Mouse (Mus musculus) erythroblast, embryonic 14.5 days (primary cell): Measurements from ENCODE around the gene Cenps.

ENCODE experiments used
- GATA1 ChIP-seq: IDR thresholded peaks from 2 replicates; pipeline ENCODE4 v1.6.1; 2012; ENCODE audit warnings: low read length, inconsistent platforms, mixed read lengths
- TAL1 ChIP-seq: IDR thresholded peaks from 3 replicates; pipeline ENCODE4 v1.6.1; 2012; ENCODE audit warnings: low read length, inconsistent platforms, mixed read lengths

DNA sequence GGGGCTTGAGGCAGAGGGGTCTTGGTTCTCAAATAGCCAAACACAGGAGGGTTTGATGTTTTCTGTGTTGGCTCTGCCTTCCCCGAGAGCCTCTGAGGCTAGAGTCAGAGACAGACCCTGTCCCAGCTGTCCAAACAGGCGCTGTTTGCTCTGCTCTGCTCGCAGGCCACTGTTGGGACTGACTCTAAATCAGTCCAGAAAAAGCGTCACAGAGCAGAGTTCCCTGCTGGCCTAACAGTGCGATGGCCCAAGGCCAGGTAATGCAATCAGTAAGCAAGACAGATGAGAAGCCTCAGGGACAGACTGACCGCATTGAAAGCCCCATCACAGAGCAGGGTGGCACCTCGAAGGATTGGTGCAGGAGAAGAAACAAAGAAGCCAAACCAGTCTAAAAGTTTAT lies 12.2 kb upstream of the Cenps start:
- TF ChIP-seq GATA1 = no peak
- no peak for TF ChIP-seq TAL1
